Mouse (Mus musculus) hindbrain, embryonic 16.5 days (tissue): ENCODE measurements around the gene Mrpl48. TPM values are rescaled to one million over a fixed set of nuclear protein-coding genes. Genes with fewer than 3 reads are reported as not detected.

Source experiments
- ATAC-seq: fragments of 200-750 bp; cut with Nextera tagmentation; 2 replicates; pipeline ENCODE4 v1.8.0; 2017; ENCODE audit warnings: moderate TSS enrichment, moderate library complexity
- H3K27ac ChIP-seq: fragments of 300-500 bp; sonication (generic); 2 replicates; pipeline ENCODE4 v1.5.1; 2014; ENCODE audit warnings: low read depth, mild to moderate bottlenecking, control low read depth, low read length, moderate library complexity
- H3K27me3 ChIP-seq: fragments of 300-500 bp; sonication (generic); replicated peaks from 2 replicates; pipeline ENCODE4 v1.6.1; 2014; ENCODE audit warnings: low read length; ENCODE audit not compliant: control insufficient read depth, insufficient read depth
- H3K36me3 ChIP-seq: fragments of 300-500 bp; sonication (generic); 2 replicates; pipeline ENCODE4 v1.6.1; 2014; ENCODE audit warnings: mild to moderate bottlenecking, low read length, moderate library complexity, mixed read lengths; ENCODE audit not compliant: control insufficient read depth, insufficient read depth
- H3K4me1 ChIP-seq: fragments of 300-500 bp; sonication (generic); 2 replicates; pipeline ENCODE4 v1.6.1; 2014; ENCODE audit warnings: low read depth, low read length; ENCODE audit not compliant: control insufficient read depth, insufficient read depth
- H3K4me2 ChIP-seq: fragments of 300-500 bp; sonication (generic); 2 replicates; pipeline ENCODE4 v1.6.1; 2014; ENCODE audit warnings: mild to moderate bottlenecking, low read length, control low read depth, moderate library complexity
- H3K4me3 ChIP-seq: fragments of 300-500 bp; sonication (generic); 2 replicates; pipeline ENCODE4 v1.5.1; 2014; ENCODE audit warnings: mild to moderate bottlenecking, low read length, control low read depth, moderate library complexity
- H3K9ac ChIP-seq: fragments of 300-500 bp; sonication (generic); 2 replicates; pipeline ENCODE4 v1.6.1; 2014; ENCODE audit warnings: low read depth, mild to moderate bottlenecking, control low read depth, low read length, moderate library complexity
- H3K9me3 ChIP-seq: fragments of 300-500 bp; sonication (generic); 2 replicates; pipeline ENCODE4 v1.6.1; 2014; ENCODE audit warnings: mild to moderate bottlenecking, low read length, moderate library complexity; ENCODE audit not compliant: control insufficient read depth
- WGBS: fragments of 180-500 bp; shearing (Covaris S2); extraction: QIAGEN DNeasy Blood & Tissue Kit; methylation state at CpG from one replicate; pipeline ENCODE4 v1.1.7; 2014; 5-methylcytosine and 5-hydroxymethylcytosine counted together
- polyA plus RNA-seq: library from polyadenylated mRNA; unstranded; fragments of >200 nt; fragmentation: Nextera tagmentation; extraction: Ambion mirVana; gene quantifications from 2 replicates; pipeline ENCODE4 v1.2.1, GENCODE M21; 2015

Gene Mrpl48
- polyA plus RNA-seq, 1 experiment from 2014 or later = 90.5 TPM

- H3K27me3 ChIP-seq = no peaks in the 10 kb centered on the region
- WGBS = 2% methylated on average over 2 of the region's 2 CpGs
- H3K4me2 ChIP-seq = peak overlapping the region; percentile 53
- H3K9ac ChIP-seq = peak overlapping the region; percentile 72
- peak overlapping the region; percentile 89; the same call in 1 of the 2 replicates for H3K27ac ChIP-seq
- no peaks in the 10 kb centered on the region for H3K36me3 ChIP-seq
- no peaks in the 10 kb centered on the region for H3K9me3 ChIP-seq
- peak overlapping the region; percentile 57 for H3K4me3 ChIP-seq
- H3K4me1 ChIP-seq = no peaks in the 10 kb centered on the region
- ATAC-seq = peak; percentile 21
Observed at GRCm38 (mm10) chr7:100591522-100591852, 16.6 kb downstream of the Mrpl48 start.

- peak; percentile 97 for ATAC-seq
- H3K4me3 ChIP-seq = peak overlapping the region; percentile 57
- peak overlapping the region; percentile 72 for H3K9ac ChIP-seq
- H3K9me3 ChIP-seq = no peaks in the 10 kb centered on the region
- no peaks in the 10 kb centered on the region for H3K27me3 ChIP-seq
- peak overlapping the region; percentile 89 for H3K27ac ChIP-seq
- WGBS = under 1% methylated on average over 18 of the region's 20 CpGs
- no peaks in the 10 kb centered on the region for H3K4me1 ChIP-seq
- peak overlapping the region; percentile 53 for H3K4me2 ChIP-seq
- no peaks in the 10 kb centered on the region for H3K36me3 ChIP-seq
Observed at GRCm38 (mm10) chr7:100590845-100591521, 17.1 kb downstream of the Mrpl48 start.

GRCm38 (mm10) chr7:100590504-100590844 lies 17.6 kb downstream of the Mrpl48 start:
- WGBS = 40% methylated on average over 7 of the region's 7 CpGs

GRCm38 (mm10) chr7:100589816-100590215 lies 18.3 kb downstream of the Mrpl48 start:
- H3K36me3 ChIP-seq = no peaks in the 10 kb centered on the region
- no peak overlapping the region for H3K9ac ChIP-seq
- WGBS = 72% methylated on average over 1 of the region's 1 CpGs
- no peaks in the 10 kb centered on the region for H3K27me3 ChIP-seq
- H3K4me2 ChIP-seq = no peak overlapping the region
- no peak for ATAC-seq
- H3K9me3 ChIP-seq = no peaks in the 10 kb centered on the region
- no peaks in the 10 kb centered on the region for H3K4me1 ChIP-seq
- H3K27ac ChIP-seq = no peak overlapping the region
- H3K4me3 ChIP-seq = no peak overlapping the region

More at GRCm38 (mm10) chr7:100590504-100590844, 17.6 kb downstream of the Mrpl48 start:
- peak overlapping the region; percentile 57 for H3K4me3 ChIP-seq
- no peaks in the 10 kb centered on the region for H3K4me1 ChIP-seq
- H3K9me3 ChIP-seq = no peaks in the 10 kb centered on the region
- H3K36me3 ChIP-seq = no peaks in the 10 kb centered on the region
- peak overlapping the region; percentile 53 for H3K4me2 ChIP-seq
- H3K9ac ChIP-seq = peak overlapping the region; percentile 72
- H3K27me3 ChIP-seq = no peaks in the 10 kb centered on the region
- no peak; the same call in 1 of the 2 replicates for ATAC-seq
- H3K27ac ChIP-seq = peak overlapping the region; percentile 89

GRCm38 (mm10) chr7:100582727-100583236 lies 25.3 kb downstream of the Mrpl48 start:
- ATAC-seq = peak; percentile 96
- H3K4me1 ChIP-seq = peaks cover 5% of the 10 kb centered on the region
- no peaks in the 10 kb centered on the region for H3K36me3 ChIP-seq
- peak overlapping the region; percentile 51 for H3K4me3 ChIP-seq
- no peaks in the 10 kb centered on the region for H3K27me3 ChIP-seq
- no peaks in the 10 kb centered on the region for H3K9me3 ChIP-seq
- H3K27ac ChIP-seq = peak overlapping the region; percentile 92
- peak overlapping the region; percentile 79 for H3K4me2 ChIP-seq
- H3K9ac ChIP-seq = peak overlapping the region; percentile 84
- WGBS = under 1% methylated on average over 30 of the region's 31 CpGs

- Histone ChIP-seq H3K36me3 (no peaks in the 10 kb centered on the region), H3K27ac (no peak overlapping the region; the same call in 1 of the 2 replicates), H3K9ac (peak overlapping the region; percentile 84), H3K4me3 (peak overlapping the region; percentile 51), H3K9me3 (no peaks in the 10 kb centered on the region), H3K4me2 (peak overlapping the region; percentile 79), H3K4me1 (peaks cover 5% of the 10 kb centered on the region), H3K27me3 (no peaks in the 10 kb centered on the region)
- 38% methylated on average over 7 of the region's 7 CpGs for WGBS
- no peak for ATAC-seq
Observed at GRCm38 (mm10) chr7:100582235-100582634, 25.9 kb downstream of the Mrpl48 start.

- Histone ChIP-seq H3K4me1 (peaks cover 5% of the 10 kb centered on the region), H3K27ac (no peak overlapping the region), H3K4me3 (no peak overlapping the region), H3K9me3 (no peaks in the 10 kb centered on the region), H3K9ac (no peak overlapping the region), H3K36me3 (peaks cover under 1% of the 10 kb centered on the region; the same call in 1 of the 2 replicates), H3K27me3 (no peaks in the 10 kb centered on the region), H3K4me2 (no peak overlapping the region)
- WGBS = 59% methylated on average over 2 of the region's 2 CpGs
- ATAC-seq = peak; percentile 49; the same call in 1 of the 2 replicates
Observed at GRCm38 (mm10) chr7:100578794-100579193, 29.3 kb downstream of the Mrpl48 start.

GRCm38 (mm10) chr7:100572704-100573103 lies 35.4 kb downstream of the Mrpl48 start:
- Histone ChIP-seq H3K9ac (no peak overlapping the region), H3K4me1 (no peaks in the 10 kb centered on the region), H3K27ac (no peak overlapping the region), H3K27me3 (no peaks in the 10 kb centered on the region), H3K4me2 (no peak overlapping the region), H3K9me3 (no peaks in the 10 kb centered on the region), H3K4me3 (no peak overlapping the region), H3K36me3 (peaks cover 2% of the 10 kb centered on the region; the same call in 1 of the 2 replicates)
- no peak for ATAC-seq
- WGBS = 82% methylated on average over 4 of the region's 4 CpGs

GRCm38 (mm10) chr7:100572061-100572460 lies 36.0 kb downstream of the Mrpl48 start:
- Histone ChIP-seq H3K9ac (no peak overlapping the region), H3K27me3 (no peaks in the 10 kb centered on the region), H3K36me3 (peaks cover 4% of the 10 kb centered on the region; the same call in 1 of the 2 replicates), H3K27ac (no peak overlapping the region), H3K9me3 (no peaks in the 10 kb centered on the region), H3K4me2 (no peak overlapping the region), H3K4me1 (no peaks in the 10 kb centered on the region), H3K4me3 (no peak overlapping the region)
- WGBS = 92% methylated on average over 4 of the region's 4 CpGs
- ATAC-seq = no peak
